Comparison of ENCODE assay signal across 15 mouse cellular contexts in genomic region chr17:80719309-80719708, GRCm38 (mm10).
"Had no signal": no experiment of that assay in that cellular context is flagged by ENCODE, and none has a peak within 500 bp of the region (broad histone marks: within the 10 kb centered on the region; RNA-seq: fewer than 3 reads in every experiment).

No protein-coding gene starts in this region.

- H3K9ac ChIP-seq: kidney, embryonic 15.5 days; limb, embryonic 12.5 days; liver, embryonic 13.5 days; liver, postnatal 0 days; lung, embryonic 15.5 days had no signal

- H3K36me3 ChIP-seq: kidney, embryonic 15.5 days; limb, embryonic 12.5 days; liver, embryonic 13.5 days; lung, embryonic 15.5 days; midbrain, embryonic 10.5 days had no signal

- H3K27ac ChIP-seq: limb, embryonic 12.5 days; liver, embryonic 13.5 days; lung, embryonic 15.5 days; midbrain, embryonic 10.5 days had no signal

- ATAC-seq: liver, postnatal 0 days had no signal

- H3K9me3 ChIP-seq: kidney, embryonic 15.5 days; limb, embryonic 12.5 days; liver, embryonic 13.5 days; lung, embryonic 15.5 days; midbrain, embryonic 10.5 days had no signal

- H3K4me1 ChIP-seq: liver, embryonic 13.5 days had no signal

- H3K27me3 ChIP-seq: kidney, embryonic 15.5 days; limb, embryonic 12.5 days; liver, embryonic 13.5 days; lung, embryonic 15.5 days had no signal

- H3K4me2 ChIP-seq: kidney, embryonic 15.5 days; limb, embryonic 12.5 days; liver, embryonic 13.5 days; lung, embryonic 15.5 days had no signal

- DNase-seq: kidney, adult 2 months; kidney, postnatal 14 days; liver; liver, embryonic 13.5 days; liver, postnatal 0 days; lung, postnatal 14 days; midbrain, embryonic 14.5 days; right cerebral cortex, adult 18-20 months; right cerebral cortex, postnatal 25 days; thymus, adult 18-20 months; thymus, postnatal 25 days had no signal

- H3K4me3 ChIP-seq: kidney, embryonic 15.5 days; limb, embryonic 12.5 days; liver, embryonic 13.5 days; lung, embryonic 15.5 days; midbrain, embryonic 10.5 days had no signal
